Mouse (Mus musculus) erythroblast, embryonic 14.5 days (primary cell): ENCODE data around the gene Ipo7.

Experiments
- GATA1 ChIP-seq: IDR thresholded peaks from 2 replicates; pipeline ENCODE4 v1.6.1; 2012; ENCODE audit warnings: low read length, inconsistent platforms, mixed read lengths
- TAL1 ChIP-seq: IDR thresholded peaks from 3 replicates; pipeline ENCODE4 v1.6.1; 2012; ENCODE audit warnings: low read length, inconsistent platforms, mixed read lengths

- TF ChIP-seq GATA1 (no peak), TAL1 (no peak)
Measured at GRCm38 (mm10) chr7:109998388-109998787, 19.7 kb upstream of the Ipo7 start.
